Mouse (Mus musculus) olfactory bulb, adult 2 months (tissue): Measurements from ENCODE around the gene Glis3. TPM values are rescaled to one million over a fixed set of nuclear protein-coding genes. Genes with fewer than 3 reads are reported as not detected.

Experiments used
- H3K27ac ChIP-seq: fragments of 200-500 bp; 2 replicates; pipeline ENCODE4 v1.5.1; 2012; ENCODE audit warnings: low read depth, low read length; ENCODE audit not compliant: insufficient read depth
- H3K4me1 ChIP-seq: fragments of 200-500 bp; 2 replicates; pipeline ENCODE4 v1.6.1; 2012; ENCODE audit warnings: low read length; ENCODE audit not compliant: control insufficient read depth, insufficient read depth
- H3K4me3 ChIP-seq: fragments of 200-500 bp; 2 replicates; pipeline ENCODE4 v1.5.1; 2012; ENCODE audit warnings: mild to moderate bottlenecking, low read depth, low read length, moderate library complexity; ENCODE audit not compliant: insufficient read depth
- CTCF ChIP-seq: fragments of 200-500 bp; IDR thresholded peaks from 2 replicates; pipeline ENCODE4 v1.5.1; 2012; ENCODE audit warnings: low read depth, mild to moderate bottlenecking, low read length, moderate library complexity; ENCODE audit not compliant: insufficient read depth
- POLR2A ChIP-seq: fragments of 200-500 bp; IDR thresholded peaks from 2 replicates; pipeline ENCODE4 v1.6.1; 2012; ENCODE audit warnings: mild to moderate bottlenecking, low read depth, low read length, moderate library complexity; ENCODE audit not compliant: insufficient read depth
- WGBS: fragments of 180-500 bp; shearing (Covaris S2); methylation state at CpG from one replicate; pipeline ENCODE4 v1.1.7; 2018; 5-methylcytosine and 5-hydroxymethylcytosine counted together
- polyA plus RNA-seq: library from polyadenylated mRNA; stranded (reverse); fragments of >200 nt; gene quantifications from 2 replicates; pipeline ENCODE4 v1.2.4, GENCODE M21; 2012; ENCODE audit warnings: low replicate concordance; ENCODE audit not compliant: missing spikeins, insufficient read depth, insufficient read length

Gene Glis3
- polyA plus RNA-seq, 1 experiment, result not detected

DNA sequence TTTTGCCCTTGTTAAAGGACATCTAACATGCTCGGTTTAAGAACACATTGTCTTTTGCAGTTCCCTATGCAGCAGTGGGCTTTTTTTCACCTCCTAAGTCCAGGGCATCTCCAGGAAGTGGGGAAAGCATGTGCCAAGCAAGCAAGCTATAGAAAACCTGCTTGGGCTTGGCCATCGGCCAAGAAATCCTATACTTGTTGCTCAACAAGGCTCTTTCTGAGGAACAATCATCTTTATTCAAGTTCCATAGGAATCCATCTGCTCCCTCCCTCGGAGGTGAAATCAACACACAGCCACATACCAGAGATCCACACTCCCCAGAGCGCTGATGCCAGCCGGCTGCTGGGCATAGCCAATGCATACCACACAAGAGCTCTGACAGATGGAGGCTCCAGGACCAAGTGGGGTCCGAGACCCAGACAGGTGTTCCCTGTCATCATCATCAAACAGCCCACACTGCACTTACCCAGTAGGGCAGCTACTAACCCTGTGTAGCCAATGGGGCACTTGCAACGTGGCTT lies 39.0 kb downstream of the Glis3 start:
- 66% methylated on average over 7 of the region's 7 CpGs for WGBS
- TF ChIP-seq CTCF (no peak), POLR2A (no peak)
- Histone ChIP-seq H3K4me1 (0 out of 2 replicates have a peak, but pooled peaks cover 3% of the 10 kb centered on the region), H3K4me3 (no peak overlapping the region), H3K27ac (no peak overlapping the region)

DNA sequence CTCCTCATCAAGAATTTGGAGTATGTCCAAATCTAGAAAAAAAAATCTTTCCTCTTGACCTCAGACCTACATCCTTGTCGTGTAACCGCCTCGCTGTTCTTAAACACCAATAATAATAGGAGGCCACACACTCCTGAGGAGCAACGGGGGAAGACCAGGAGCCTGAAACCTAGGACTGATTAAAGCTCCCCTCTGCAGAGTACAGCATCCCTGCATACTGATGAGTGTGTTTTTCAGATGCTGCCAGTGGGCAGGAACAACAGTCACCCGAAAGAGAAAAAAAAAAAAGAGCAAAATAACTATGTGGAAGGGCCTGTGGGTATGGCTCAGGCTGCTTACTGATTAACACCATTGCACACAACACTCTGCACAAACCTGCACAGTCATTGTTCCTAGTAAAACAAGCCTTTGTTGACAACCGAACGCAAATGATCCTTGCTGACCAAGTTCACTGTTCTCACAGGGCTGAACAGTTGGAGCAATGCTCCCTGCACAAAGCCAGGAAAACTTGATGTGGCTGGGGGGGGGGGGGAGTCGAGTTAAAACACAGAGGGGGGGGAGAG lies 43.8 kb downstream of the Glis3 start:
- H3K4me1 ChIP-seq, result 0 out of 2 replicates have a peak, but pooled peaks cover 3% of the 10 kb centered on the region
- WGBS, result 37% methylated on average over 7 of the region's 8 CpGs
- TF ChIP-seq POLR2A (no peak), CTCF (no peak)
- H3K4me3 ChIP-seq, result no peak overlapping the region
- no peak overlapping the region for H3K27ac ChIP-seq

DNA sequence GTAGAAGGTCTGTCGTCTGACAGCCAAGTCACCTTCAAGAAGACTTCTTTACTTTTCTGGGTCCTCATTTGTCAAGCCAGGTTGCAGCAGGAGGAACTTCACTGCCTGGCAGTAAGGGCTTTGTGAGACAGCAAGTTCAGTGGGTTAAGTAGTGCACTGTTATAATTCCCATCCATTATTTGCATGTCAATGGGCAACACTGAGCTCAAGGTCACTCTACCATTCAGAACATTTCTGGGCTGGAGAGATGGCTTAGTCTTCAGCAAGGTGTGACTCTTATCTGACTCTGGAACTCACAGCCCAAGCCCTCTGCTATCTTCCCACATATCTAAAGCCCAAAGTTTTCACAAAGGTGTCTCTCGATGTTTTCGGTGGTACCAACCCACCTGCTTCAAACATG lies 44.9 kb downstream of the Glis3 start:
- Histone ChIP-seq H3K27ac (no peak overlapping the region), H3K4me1 (0 out of 2 replicates have a peak, but pooled peaks cover 3% of the 10 kb centered on the region), H3K4me3 (no peak overlapping the region)
- 93% methylated on average over 3 of the region's 3 CpGs for WGBS
- TF ChIP-seq CTCF, result no peak
- TF ChIP-seq POLR2A, result no peak

DNA sequence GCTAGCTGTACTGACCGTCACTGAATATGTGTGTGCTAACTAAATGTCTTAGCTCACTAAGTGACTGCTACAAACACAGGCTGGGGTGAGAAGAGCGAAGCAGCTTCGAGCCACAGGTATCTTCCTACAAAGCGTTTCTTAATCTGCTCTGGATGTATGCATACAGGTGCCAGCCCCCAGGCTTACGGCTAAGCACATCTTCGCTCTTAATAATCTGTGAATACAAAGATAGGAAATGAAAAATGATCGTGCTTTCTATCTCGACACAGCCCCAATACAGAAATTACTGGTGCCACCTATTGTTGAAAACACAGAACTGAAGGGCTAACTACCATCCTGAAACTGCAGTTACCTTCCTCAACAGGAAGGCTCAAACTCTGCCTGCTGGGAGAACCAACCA lies 51.5 kb downstream of the Glis3 start:
- Histone ChIP-seq H3K27ac (no peak overlapping the region), H3K4me3 (no peak overlapping the region; the same call in 1 of the 2 replicates), H3K4me1 (peaks cover 3% of the 10 kb centered on the region)
- TF ChIP-seq POLR2A (no peak), CTCF (no peak)
- 43% methylated on average over 8 of the region's 8 CpGs for WGBS

DNA sequence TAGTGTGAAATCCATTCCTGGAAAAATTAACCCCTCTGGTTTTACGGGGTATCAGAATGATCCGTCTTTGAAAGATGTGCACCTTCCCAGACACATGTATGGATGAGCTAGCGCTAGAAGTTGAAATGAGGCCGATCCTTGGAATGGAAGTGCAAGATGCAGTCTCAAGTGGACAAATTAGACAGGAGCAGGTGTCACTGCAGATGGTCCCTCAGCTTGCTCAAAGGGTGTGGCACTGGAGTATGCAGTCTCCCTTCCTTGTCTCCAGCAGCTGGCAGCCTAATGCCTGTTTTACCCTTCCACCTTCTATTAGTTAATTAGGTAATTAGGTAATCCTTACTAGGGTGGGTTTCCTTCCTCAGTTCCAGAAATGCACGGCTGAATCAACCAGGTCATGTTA lies 53.7 kb downstream of the Glis3 start:
- Histone ChIP-seq H3K27ac (no peak overlapping the region), H3K4me1 (peaks cover 5% of the 10 kb centered on the region), H3K4me3 (no peak overlapping the region)
- TF ChIP-seq POLR2A, result no peak
- TF ChIP-seq CTCF, result no peak
- 94% methylated on average over 5 of the region's 5 CpGs for WGBS

DNA sequence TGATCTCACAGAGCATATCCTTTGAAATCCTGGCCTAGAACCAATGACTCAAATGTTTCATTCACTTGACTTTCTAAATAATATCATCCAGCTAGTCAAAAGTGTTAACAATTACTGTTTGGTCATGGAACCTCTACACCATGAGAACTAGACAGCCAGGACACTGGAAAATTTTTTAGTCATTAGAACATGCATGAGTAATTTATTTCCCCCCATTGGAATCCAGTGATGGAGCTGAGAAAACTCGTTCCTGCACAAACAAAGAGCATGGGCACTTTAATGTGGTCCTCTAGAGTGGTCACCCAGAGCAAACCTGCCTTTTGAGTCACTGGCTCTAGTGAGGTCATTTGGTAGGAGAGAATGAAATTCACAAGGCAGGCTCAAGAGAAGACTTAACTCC lies 55.3 kb downstream of the Glis3 start:
- Histone ChIP-seq H3K4me3 (no peak overlapping the region), H3K27ac (no peak overlapping the region), H3K4me1 (peaks cover 5% of the 10 kb centered on the region)
- 84% methylated on average over 1 of the region's 1 CpGs for WGBS
- TF ChIP-seq POLR2A (no peak), CTCF (no peak)

DNA sequence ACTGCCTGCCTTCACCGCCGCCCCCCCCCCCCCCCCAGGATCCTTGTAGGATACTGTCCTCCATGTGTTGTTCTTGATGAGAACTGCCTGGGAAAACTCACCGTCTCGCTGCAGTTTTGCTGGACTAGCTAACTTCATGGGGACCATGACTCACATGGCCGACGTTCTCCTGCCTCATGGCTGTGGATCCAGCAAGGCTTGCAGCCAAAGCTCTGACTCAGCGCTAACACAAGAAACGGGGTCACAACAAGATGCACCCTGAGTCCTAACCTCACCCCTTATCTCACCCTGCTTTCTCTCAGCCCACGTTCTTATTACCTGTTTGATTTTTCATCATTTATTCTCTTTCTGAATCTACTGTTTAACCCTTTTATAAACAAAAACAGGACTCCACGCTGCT lies 56.2 kb downstream of the Glis3 start:
- Histone ChIP-seq H3K4me1 (peaks cover 5% of the 10 kb centered on the region), H3K4me3 (no peak overlapping the region), H3K27ac (no peak overlapping the region)
- WGBS, result 57% methylated on average over 10 of the region's 10 CpGs
- TF ChIP-seq POLR2A, result no peak
- TF ChIP-seq CTCF, result no peak

DNA sequence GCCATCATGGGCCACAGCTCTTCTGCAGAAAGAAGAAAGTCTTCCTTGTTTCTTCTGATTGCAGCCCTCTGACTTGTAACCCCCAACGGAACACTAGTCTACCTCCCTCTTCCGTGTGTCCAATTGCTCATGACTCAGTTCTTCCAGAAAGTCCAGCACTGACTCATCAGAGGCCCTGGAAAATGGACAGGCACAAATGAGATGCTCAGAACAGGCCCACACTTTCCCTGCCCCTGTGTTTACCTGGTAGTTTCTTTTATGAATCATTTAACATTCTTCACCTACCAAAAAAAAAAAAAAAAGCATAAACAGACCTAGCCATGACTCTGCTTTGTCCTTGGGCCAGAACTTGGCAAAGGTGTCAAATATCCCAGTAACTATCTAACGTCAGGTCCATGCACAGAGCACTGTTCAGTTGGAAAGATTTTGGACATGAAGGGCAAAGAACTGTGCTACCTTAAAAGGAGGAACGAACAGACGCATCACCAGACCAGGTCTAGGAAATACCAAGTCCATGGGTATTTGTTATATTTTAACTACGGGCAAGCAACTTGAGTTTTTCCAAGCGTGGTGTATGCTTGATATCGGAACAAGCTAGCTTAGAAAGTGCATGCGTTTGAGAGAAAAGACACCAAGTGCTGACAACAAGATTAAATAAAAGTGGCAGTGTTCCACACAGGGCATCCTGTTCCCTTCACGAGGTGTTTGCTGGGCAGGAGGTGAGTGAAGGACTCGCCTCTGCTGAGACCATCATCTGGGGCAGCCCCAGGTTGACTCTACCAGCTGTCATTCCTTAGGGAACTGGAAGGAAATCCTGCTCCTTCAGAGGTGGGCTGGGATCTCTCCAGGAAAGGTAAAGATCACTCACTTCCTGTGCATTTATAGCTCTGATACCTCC lies 58.0 kb downstream of the Glis3 start:
- TF ChIP-seq POLR2A, result no peak
- no peak for TF ChIP-seq CTCF
- WGBS, result 92% methylated on average over 11 of the region's 11 CpGs
- H3K27ac ChIP-seq, result no peak overlapping the region

DNA sequence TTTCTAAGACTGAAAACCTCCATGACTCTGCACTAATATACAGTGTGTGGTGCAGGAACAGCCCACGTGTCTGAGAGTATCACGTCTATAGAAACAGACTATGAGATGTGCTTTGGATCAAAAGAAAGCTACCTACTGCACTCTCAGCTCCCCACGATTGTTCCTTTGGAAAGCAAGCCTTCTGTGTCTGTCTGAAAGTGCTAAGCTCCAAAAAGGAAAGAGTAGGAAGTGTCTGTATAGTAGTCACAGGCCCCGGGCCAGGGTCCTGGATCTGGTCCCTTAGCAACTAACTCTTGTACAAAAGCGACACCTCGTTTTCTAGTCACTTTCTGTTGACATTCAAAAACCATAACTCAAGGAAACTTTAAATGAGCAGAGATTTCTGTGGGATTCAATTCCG lies 62.1 kb downstream of the Glis3 start:
- Histone ChIP-seq H3K27ac (no peak overlapping the region), H3K4me1 (no peaks in the 10 kb centered on the region), H3K4me3 (no peak overlapping the region)
- WGBS, result 85% methylated on average over 7 of the region's 7 CpGs
- TF ChIP-seq POLR2A, result no peak
- TF ChIP-seq CTCF, result no peak

More for the DNA sequence above, 58.0 kb downstream of the Glis3 start:
- peaks cover 5% of the 10 kb centered on the region for H3K4me1 ChIP-seq
- H3K4me3 ChIP-seq, result no peak overlapping the region
